Mouse (Mus musculus): ENCODE measurements around the gene Mettl3. TPM values are rescaled to one million over a fixed set of nuclear protein-coding genes. Genes with fewer than 3 reads are reported as not detected.
A peak's percentile ranks its signal among the peaks of the same experiment; 100 is the strongest.

The Mettl3 gene
- polyA plus RNA-seq, 1 experiment from 2014 or later, result 52.9 TPM

- ATAC-seq (ENCODE audit: insufficient number of reproducible peaks, insufficient read depth, low FRiP score, low TSS enrichment, low read depth), result peak; percentile 27; the same call in 1 of the 2 replicates
- Histone ChIP-seq H3K9ac (peak overlapping the region; percentile 92), H3K27me3 (no peaks in the 10 kb centered on the region), H3K36me3 (peaks cover 17% of the 10 kb centered on the region), H3K9me3 (no peaks in the 10 kb centered on the region), H3K4me1 (peaks cover 13% of the 10 kb centered on the region), H3K4me3 (peak overlapping the region; percentile 88), H3K4me2 (peak overlapping the region; percentile 69), H3K27ac (peak overlapping the region; percentile 81)
- under 1% methylated on average over 21 of the region's 21 CpGs for WGBS
These were observed 25.2 kb downstream of the Mettl3 start for GRCm38 (mm10) chr14:52279747-52280120.

GRCm38 (mm10) chr14:52278932-52279746 lies 25.8 kb downstream of the Mettl3 start, which contains the start of the genes Tox4 and Rab2b:
Tox4 (plus strand) TSS chr14:52279146.
Rab2b (minus strand) TSS chr14:52279545.
- H3K9me3 ChIP-seq, result no peaks in the 10 kb centered on the region
- WGBS, result under 1% methylated on average over 66 of the region's 66 CpGs
- peak within 1 kb of the TSS; percentile 81 for H3K27ac ChIP-seq
- H3K4me3 ChIP-seq, result peak within 1 kb of the TSS; percentile 88
- peak within 1 kb of the TSS; percentile 69 for H3K4me2 ChIP-seq
- H3K27me3 ChIP-seq, result no peaks in the 10 kb centered on the region
- H3K9ac ChIP-seq, result peak within 1 kb of the TSS; percentile 92
- H3K36me3 ChIP-seq, result peaks cover 23% of the 10 kb centered on the region
- H3K4me1 ChIP-seq, result peaks cover 13% of the 10 kb centered on the region
- ATAC-seq (ENCODE audit: insufficient number of reproducible peaks, insufficient read depth, low FRiP score, low TSS enrichment, low read depth), result peak; percentile 97

GRCm38 (mm10) chr14:52277210-52277609 lies 27.7 kb downstream of the Mettl3 start:
- Histone ChIP-seq H3K27me3 (no peaks in the 10 kb centered on the region), H3K27ac (no peak overlapping the region), H3K4me1 (peaks cover 13% of the 10 kb centered on the region), H3K9me3 (no peaks in the 10 kb centered on the region), H3K9ac (no peak overlapping the region), H3K4me3 (no peak overlapping the region), H3K36me3 (peaks cover 32% of the 10 kb centered on the region), H3K4me2 (no peak overlapping the region)
- ATAC-seq (ENCODE audit: insufficient number of reproducible peaks, insufficient read depth, low FRiP score, low TSS enrichment, low read depth), result no peak
- WGBS, result 93% methylated on average over 4 of the region's 4 CpGs

GRCm38 (mm10) chr14:52272781-52273180 lies 32.1 kb downstream of the Mettl3 start:
- WGBS, result 70% methylated on average over 3 of the region's 3 CpGs
- H3K4me3 ChIP-seq, result no peak overlapping the region
- no peak for ATAC-seq (ENCODE audit: insufficient number of reproducible peaks, insufficient read depth, low FRiP score, low TSS enrichment, low read depth)

GRCm38 (mm10) chr14:52257484-52258213 lies 47.3 kb downstream of the Mettl3 start, which contains the start of gene Chd8:
Chd8 (minus strand) TSS chr14:52257780.
- Histone ChIP-seq H3K4me3 (peak within 1 kb of the TSS; percentile 88), H3K9me3 (no peaks in the 10 kb centered on the region), H3K9ac (peak within 1 kb of the TSS; percentile 95), H3K27ac (peak within 1 kb of the TSS; percentile 95), H3K4me2 (peak within 1 kb of the TSS; percentile 79), H3K4me1 (peaks cover 11% of the 10 kb centered on the region), H3K36me3 (0 out of 2 replicates have a peak, but pooled peaks cover 9% of the 10 kb centered on the region), H3K27me3 (no peaks in the 10 kb centered on the region)
- under 1% methylated on average over 54 of the region's 54 CpGs for WGBS
- ATAC-seq (ENCODE audit: insufficient number of reproducible peaks, insufficient read depth, low FRiP score, low TSS enrichment, low read depth), result peak; percentile 100

More at GRCm38 (mm10) chr14:52272781-52273180, 32.1 kb downstream of the Mettl3 start:
- Histone ChIP-seq H3K4me1 (no peaks in the 10 kb centered on the region), H3K27me3 (no peaks in the 10 kb centered on the region), H3K9ac (no peak overlapping the region), H3K27ac (no peak overlapping the region), H3K36me3 (peaks cover 45% of the 10 kb centered on the region), H3K9me3 (no peaks in the 10 kb centered on the region), H3K4me2 (no peak overlapping the region)

GRCm38 (mm10) chr14:52256311-52257175 lies 48.4 kb downstream of the Mettl3 start:
- peak overlapping the region; percentile 88 for H3K4me3 ChIP-seq
- no peaks in the 10 kb centered on the region for H3K27me3 ChIP-seq
- no peaks in the 10 kb centered on the region for H3K9me3 ChIP-seq
- H3K4me2 ChIP-seq, result peak overlapping the region; percentile 79
- ATAC-seq (ENCODE audit: insufficient number of reproducible peaks, insufficient read depth, low FRiP score, low TSS enrichment, low read depth), result no peak
- peak overlapping the region; percentile 95 for H3K9ac ChIP-seq
- WGBS, result 7% methylated on average over 18 of the region's 18 CpGs
- H3K27ac ChIP-seq, result peak overlapping the region; percentile 95; the same call in 1 of the 2 replicates
- H3K36me3 ChIP-seq, result peaks cover 9% of the 10 kb centered on the region; the same call in 1 of the 2 replicates
- H3K4me1 ChIP-seq, result peaks cover 11% of the 10 kb centered on the region

GRCm38 (mm10) chr14:52246129-52246528 lies 58.8 kb downstream of the Mettl3 start:
- Histone ChIP-seq H3K4me2 (no peak overlapping the region), H3K4me1 (peaks cover 13% of the 10 kb centered on the region), H3K36me3 (peaks cover 6% of the 10 kb centered on the region), H3K27ac (no peak overlapping the region), H3K4me3 (no peak overlapping the region), H3K27me3 (no peaks in the 10 kb centered on the region), H3K9ac (no peak overlapping the region), H3K9me3 (no peaks in the 10 kb centered on the region)
- 76% methylated on average over 4 of the region's 4 CpGs for WGBS
- no peak for ATAC-seq (ENCODE audit: insufficient number of reproducible peaks, insufficient read depth, low FRiP score, low TSS enrichment, low read depth)

Other genes with a start within 250 kb of the Mettl3 start
- gene Hnrnpc, start 201.1 kb downstream of the Mettl3 start, polyA plus RNA-seq (2015; fragmentation: Nextera tagmentation; extraction: Ambion mirVana), result 755 and 841 TPM in 2 replicates
- 71.6 and 81.6 TPM in 2 replicates for gene Rpgrip1, start 194.4 kb downstream of the Mettl3 start, polyA plus RNA-seq (2015; fragmentation: Nextera tagmentation; extraction: Ambion mirVana)
- gene Supt16, start 107.7 kb downstream of the Mettl3 start, polyA plus RNA-seq (2015; fragmentation: Nextera tagmentation; extraction: Ambion mirVana), result 74.6 TPM in 2 replicates
- 47.4 and 49.9 TPM in 2 replicates for gene Chd8, start 47.3 kb downstream of the Mettl3 start, polyA plus RNA-seq (2015; fragmentation: Nextera tagmentation; extraction: Ambion mirVana)
- 41.9 TPM in 2 replicates for gene Tox4, start 26.0 kb downstream of the Mettl3 start, polyA plus RNA-seq (2015; fragmentation: Nextera tagmentation; extraction: Ambion mirVana)
- gene Rab2b, start 25.6 kb downstream of the Mettl3 start, polyA plus RNA-seq (2015; fragmentation: Nextera tagmentation; extraction: Ambion mirVana), result 24.0 and 27.9 TPM in 2 replicates
- 26.2 and 27.7 TPM in 2 replicates for gene Sall2, start 23.6 kb upstream of the Mettl3 start, polyA plus RNA-seq (2015; fragmentation: Nextera tagmentation; extraction: Ambion mirVana)
- gene Olfr1513, start 51.3 kb upstream of the Mettl3 start, polyA plus RNA-seq (2015; fragmentation: Nextera tagmentation; extraction: Ambion mirVana), result 0.19 TPM in 1 of 2 replicates, not detected in the other
- 0.14 TPM in 1 of 2 replicates, not detected in the other for gene Olfr1512, start 74.0 kb upstream of the Mettl3 start, polyA plus RNA-seq (2015; fragmentation: Nextera tagmentation; extraction: Ambion mirVana)
- not detected in 2 replicates for gene Olfr1511, start 92.3 kb upstream of the Mettl3 start, polyA plus RNA-seq (2015; fragmentation: Nextera tagmentation; extraction: Ambion mirVana)
- gene Olfr1510, start 109.2 kb upstream of the Mettl3 start, polyA plus RNA-seq (2015; fragmentation: Nextera tagmentation; extraction: Ambion mirVana), result not detected in 2 replicates
- gene Olfr1509, start 137.9 kb upstream of the Mettl3 start, polyA plus RNA-seq (2015; fragmentation: Nextera tagmentation; extraction: Ambion mirVana), result not detected in 2 replicates
- 0.10 TPM in 1 of 2 replicates, not detected in the other for gene Olfr1508, start 162.4 kb upstream of the Mettl3 start, polyA plus RNA-seq (2015; fragmentation: Nextera tagmentation; extraction: Ambion mirVana)
- not detected in 2 replicates for gene Olfr1507, start 190.6 kb upstream of the Mettl3 start, polyA plus RNA-seq (2015; fragmentation: Nextera tagmentation; extraction: Ambion mirVana)